8 mouse cellular contexts compared by ENCODE assay signal in the genomic region with DNA sequence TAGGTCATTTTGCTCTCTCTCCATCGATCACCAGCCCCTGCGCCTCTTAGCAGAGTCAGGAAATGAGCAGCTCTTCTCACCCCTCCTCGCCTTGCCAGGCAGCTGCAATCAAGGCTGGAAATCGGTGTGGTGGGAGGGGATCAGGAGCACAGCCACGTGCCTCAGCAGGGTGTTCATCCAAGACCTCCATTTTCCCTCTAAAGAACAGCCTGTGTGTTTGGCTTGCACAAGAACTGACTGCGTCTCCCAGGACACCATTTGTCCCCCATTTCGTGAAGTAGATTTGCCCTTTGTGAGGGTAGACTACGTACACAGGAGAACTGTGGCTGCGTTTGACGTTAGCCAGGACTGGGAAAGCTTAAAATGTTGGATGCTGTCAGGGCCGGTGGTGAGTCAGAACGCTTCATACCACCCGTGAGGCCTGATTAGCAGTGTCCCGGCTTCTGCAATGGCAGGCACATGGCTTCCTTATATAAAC. TPM values are rescaled to one million over a fixed set of nuclear protein-coding genes. Genes with fewer than 3 reads are reported as not detected.
DNase-seq lines count a peak whose midpoint lies in the region; ATAC-seq and TF ChIP-seq lines count a peak whose summit lies in the region.

No protein-coding gene starts in this region.

- H3K27me3 ChIP-seq in embryonic facial prominence, embryonic 11.5 days (ENCODE audit: control insufficient read depth, insufficient read depth, low read length), result no peaks in the 10 kb centered on the region
- no peaks in the 10 kb centered on the region for H3K27me3 ChIP-seq in limb, embryonic 14.5 days (ENCODE audit: control insufficient read depth, insufficient read depth, low read length)
- no peaks in the 10 kb centered on the region for H3K27me3 ChIP-seq in myocyte (ENCODE audit: control insufficient read depth, insufficient read depth, insufficient read length)

- no peaks in the 10 kb centered on the region for H3K9me3 ChIP-seq in embryonic facial prominence, embryonic 11.5 days (replicated peaks; ENCODE audit: control insufficient read depth, low read length)
- no peaks in the 10 kb centered on the region for H3K9me3 ChIP-seq in limb, embryonic 14.5 days (ENCODE audit: control insufficient read depth, low read length)

- H3ac ChIP-seq in myocyte (ENCODE audit: control insufficient read depth, insufficient read length), result no peak overlapping the region

- no peak overlapping the region for H3K9ac ChIP-seq in embryonic facial prominence, embryonic 11.5 days (replicated peaks; ENCODE audit: low read length)
- peak overlapping the region; percentile 8; the same call in 1 of the 2 replicates for H3K9ac ChIP-seq in limb, embryonic 14.5 days (ENCODE audit: low read depth, low read length, severe bottlenecking)

- DNase-seq in urinary bladder, postnatal 14 days (ENCODE audit: low spot score), result peak; percentile 59
- DNase-seq in urinary bladder, postnatal 10 days (ENCODE audit: low spot score), result no peak
- peak; percentile 53 for DNase-seq in embryonic facial prominence, embryonic 11.5 days (ENCODE audit: low spot score)
- DNase-seq in heart, postnatal 10 days, result peak; percentile 62 to 74
- no peak for DNase-seq in limb, embryonic 14.5 days (ENCODE audit: low spot score)
- no peak for DNase-seq in kidney, adult 18-20 months

- ATAC-seq in embryonic facial prominence, embryonic 11.5 days (replicated peaks; ENCODE audit: insufficient number of reproducible peaks, low FRiP score, low TSS enrichment, low read depth), result no peak
- ATAC-seq in limb, embryonic 14.5 days (ENCODE audit: low FRiP score, low read depth), result no peak
- ATAC-seq in erythroid progenitor cell, adult 5-6 weeks (replicated peaks; ENCODE audit: low FRiP score, poor library complexity, severe bottlenecking), result no peak

- no peak overlapping the region for H3K4me2 ChIP-seq in embryonic facial prominence, embryonic 11.5 days (ENCODE audit: low read depth, low read length)
- H3K4me2 ChIP-seq in limb, embryonic 14.5 days (replicated peaks; ENCODE audit: low read depth, low read length, severe bottlenecking), result peak overlapping the region; percentile 9
- peak overlapping the region; percentile 93 for H3K4me2 ChIP-seq in myocyte (ENCODE audit: low read depth)

- intact Hi-C loops in heart, postnatal 10 days (cut with DNase I), result no loop called here

- WGBS in embryonic facial prominence, embryonic 11.5 days, result 49% methylated on average over 14 of the region's 14 CpGs
- 24% methylated on average over 14 of the region's 14 CpGs for WGBS in limb, embryonic 14.5 days

- H3K4me1 ChIP-seq in embryonic facial prominence, embryonic 11.5 days (ENCODE audit: control insufficient read depth, insufficient read depth, low read length), result peaks cover 6% of the 10 kb centered on the region
- H3K4me1 ChIP-seq in limb, embryonic 14.5 days (ENCODE audit: control insufficient read depth, insufficient read depth, low read length), result peaks cover 39% of the 10 kb centered on the region

- TF ChIP-seq POLR2A in limb, embryonic 14.5 days (IDR thresholded peaks at IDR 0.05; ENCODE audit: borderline replicate concordance, extremely low read depth, insufficient read depth, insufficient read length), result no peak
- no peak for TF ChIP-seq POLR2A in myocyte (IDR thresholded peaks at IDR 0.05; ENCODE audit: insufficient read length, low read depth)

- no peak overlapping the region for H3K27ac ChIP-seq in embryonic facial prominence, embryonic 11.5 days (replicated peaks; ENCODE audit: low read depth, low read length)
- H3K27ac ChIP-seq in limb, embryonic 14.5 days (replicated peaks; ENCODE audit: low read depth, low read length), result no peak overlapping the region; the same call in 1 of the 2 replicates

- H3K4me3 ChIP-seq in embryonic facial prominence, embryonic 11.5 days (ENCODE audit: low read depth, low read length), result no peak overlapping the region
- H3K4me3 ChIP-seq in limb, embryonic 14.5 days (replicated peaks; ENCODE audit: low read length), result no peak overlapping the region
- no peak overlapping the region for H3K4me3 ChIP-seq in myocyte

- H3K36me3 ChIP-seq in embryonic facial prominence, embryonic 11.5 days (replicated peaks; ENCODE audit: control insufficient read depth, insufficient read depth, low read depth, low read length), result no peaks in the 10 kb centered on the region
- no peaks in the 10 kb centered on the region for H3K36me3 ChIP-seq in limb, embryonic 14.5 days (ENCODE audit: control insufficient read depth, insufficient read depth, low read length)
- H3K36me3 ChIP-seq in myocyte (ENCODE audit: control insufficient read depth, insufficient read depth), result no peaks in the 10 kb centered on the region

- H3K79me2 ChIP-seq in myocyte (ENCODE audit: control insufficient read depth, insufficient read depth), result peaks cover 98% of the 10 kb centered on the region

TF ChIP-seq in myocyte, 11 proteins besides CTCF, POLR2A, EP300 and RAD21:
- TF ChIP-seq MYOD1 (IDR thresholded peaks at IDR 0.05; ENCODE audit: control insufficient read depth in 1 of 3, insufficient read length in 2 of 3, low read depth in 2 of 3), result peak in 1 of 3 experiments; percentile 44
- TF ChIP-seq CEBPB (IDR thresholded peaks at IDR 0.05; ENCODE audit: insufficient read depth, poor library complexity, severe bottlenecking), result no peak
- TF ChIP-seq POLR2AphosphoS2 (IDR thresholded peaks at IDR 0.05; ENCODE audit: insufficient read length, low read depth), result no peak
- no peak for TF ChIP-seq REST (IDR thresholded peaks at IDR 0.05; ENCODE audit: insufficient read depth, insufficient read length)
- TF ChIP-seq USF1 (IDR thresholded peaks at IDR 0.05; ENCODE audit: low read depth), result peak; percentile 15
- peak in 1 of 3 experiments; percentile 47 for TF ChIP-seq MYOG (IDR thresholded peaks at IDR 0.05; ENCODE audit: control insufficient read depth in 1 of 3, insufficient read depth in 1 of 3, insufficient read length in 2 of 3, low read depth in 2 of 3)

RNA-seq across cellular contexts. Expression of a gene that starts 6.2 kb away (rescaled TPM):
- polyA plus RNA-seq in embryonic facial prominence, embryonic 11.5 days (2014; fragmentation: Nextera tagmentation; extraction: Ambion mirVana), result 6.7 and 7.6 TPM in 2 replicates
- total RNA-seq in heart, postnatal 10 days (2021), result 100 to 1,000 TPM; 157 to 160 TPM
- polyA plus RNA-seq in limb, embryonic 14.5 days (2012; rRNA removed), result 22.2 and 27.8 TPM in 2 replicates
- polyA plus RNA-seq in limb, embryonic 14.5 days (2014; fragmentation: Nextera tagmentation; extraction: Ambion mirVana), result 18.0 and 18.7 TPM in 2 replicates
- 68.3 TPM for polyA plus RNA-seq in myocyte (2012; fragmentation: generic; extraction: Trizol)
- total RNA-seq in erythroid progenitor cell, adult 5-6 weeks (2015; ENCODE audit: low replicate concordance), result 1.4 and 2.9 TPM in 2 replicates
- total RNA-seq in erythroid progenitor cell, adult 5-6 weeks (2017; ENCODE audit: low replicate concordance), result 0.38 and 2.2 TPM in 2 replicates

Comparison
In these comparisons a context has a peak if more than half of its experiments do, and no peak if none do; other contexts are left out.
1. DNase-seq: peak in urinary bladder, postnatal 14 days (single experiment), embryonic facial prominence, embryonic 11.5 days (single experiment) and heart, postnatal 10 days (2 of 2); none in urinary bladder, postnatal 10 days (single experiment), limb, embryonic 14.5 days (single experiment) and kidney, adult 18-20 months (single experiment).